Mouse (Mus musculus) heart, embryonic 16.5 days (tissue): ENCODE measurements around the gene Cic. TPM values are rescaled to one million over a fixed set of nuclear protein-coding genes. Genes with fewer than 3 reads are reported as not detected.
A peak's percentile ranks its signal among the peaks of the same experiment; 100 is the strongest.
"Not testable (repeated sequence)": the region's sequence is repeated elsewhere in the genome, so short reads cannot be mapped to it uniquely, and the experiment has no call there.

Experiments
- ATAC-seq: fragments of 200-750 bp; cut with Nextera tagmentation; replicated peaks from 2 replicates; pipeline ENCODE4 v1.8.0; 2017; ENCODE audit warnings: moderate number of reproducible peaks; ENCODE audit not compliant: insufficient read depth, low FRiP score; ENCODE audit errors: extremely low read depth
- H3K27ac ChIP-seq: fragments of 300-500 bp; sonication (generic); 2 replicates; pipeline ENCODE4 v1.5.1; 2014; ENCODE audit warnings: mild to moderate bottlenecking, low read length, control low read depth, moderate library complexity
- H3K27me3 ChIP-seq: fragments of 300-500 bp; sonication (generic); 2 replicates; pipeline ENCODE4 v1.6.1; 2014; ENCODE audit warnings: low read length, mixed read lengths; ENCODE audit not compliant: control insufficient read depth, insufficient read depth
- H3K36me3 ChIP-seq: fragments of 300-500 bp; sonication (generic); 2 replicates; pipeline ENCODE4 v1.6.1; 2014; ENCODE audit not compliant: control insufficient read depth, insufficient read depth
- H3K4me1 ChIP-seq: fragments of 300-500 bp; sonication (generic); 2 replicates; pipeline ENCODE4 v1.6.1; 2014; ENCODE audit warnings: low read length, mixed read lengths; ENCODE audit not compliant: control insufficient read depth, insufficient read depth
- H3K4me2 ChIP-seq: fragments of 300-500 bp; sonication (generic); 2 replicates; pipeline ENCODE4 v1.6.1; 2014; ENCODE audit warnings: low read depth, mild to moderate bottlenecking, control low read depth, low read length
- H3K4me3 ChIP-seq: fragments of 300-500 bp; sonication (generic); 2 replicates; pipeline ENCODE4 v1.5.1; 2014; ENCODE audit warnings: mild to moderate bottlenecking, control low read depth, low read length
- H3K9ac ChIP-seq: fragments of 300-500 bp; sonication (generic); 2 replicates; pipeline ENCODE4 v1.6.1; 2014; ENCODE audit warnings: low read length, control low read depth
- H3K9me3 ChIP-seq: fragments of 300-500 bp; sonication (generic); replicated peaks from 2 replicates; pipeline ENCODE4 v1.6.1; 2016; ENCODE audit warnings: low read length; ENCODE audit not compliant: control insufficient read depth
- WGBS: fragments of 180-500 bp; shearing (Covaris S2); extraction: QIAGEN DNeasy Blood & Tissue Kit; methylation state at CpG from one replicate; pipeline ENCODE4 v1.1.7; 2014; 5-methylcytosine and 5-hydroxymethylcytosine counted together
- polyA plus RNA-seq: library from polyadenylated mRNA; unstranded; fragments of >200 nt; fragmentation: Nextera tagmentation; extraction: Ambion mirVana; gene quantifications from 2 replicates; pipeline ENCODE4 v1.2.1, GENCODE M21; 2015

Cic gene
- polyA plus RNA-seq, 1 experiment from 2014 or later, result 24.7 TPM

DNA sequence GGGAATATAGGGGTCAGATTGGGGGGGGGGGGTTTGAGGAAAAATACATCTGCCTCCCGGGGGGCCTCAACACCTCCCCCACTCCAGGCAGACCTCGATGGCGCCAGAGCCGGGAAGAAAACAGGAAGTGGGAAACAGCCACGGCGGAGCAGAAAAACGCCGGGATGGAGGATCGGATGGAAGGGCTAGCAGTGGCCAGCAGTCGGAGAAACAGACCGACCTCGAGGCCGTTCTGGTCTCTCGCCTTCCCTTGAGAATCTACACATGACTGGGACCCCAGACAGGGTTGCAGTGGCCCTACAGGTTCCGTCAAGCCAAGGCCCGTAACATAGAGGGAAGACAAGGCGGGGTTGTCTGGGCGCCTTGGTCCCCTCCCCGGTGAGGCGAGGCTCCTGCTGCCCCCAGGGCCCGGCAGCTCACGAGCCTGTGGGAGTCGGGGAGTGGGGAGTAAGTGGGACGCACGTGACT lies 18.6 kb upstream of the Cic start:
- Histone ChIP-seq H3K9me3 (no peaks in the 10 kb centered on the region), H3K9ac (peak overlapping the region; percentile 99), H3K36me3 (peaks cover 13% of the 10 kb centered on the region), H3K4me3 (peak overlapping the region; percentile 100), H3K4me2 (peak overlapping the region; percentile 98), H3K27me3 (no peaks in the 10 kb centered on the region), H3K27ac (peak overlapping the region; percentile 99), H3K4me1 (peaks cover 41% of the 10 kb centered on the region)
- peak; percentile 0; the same call in 1 of the 2 replicates for ATAC-seq
- 0% methylated on average over 21 of the region's 25 CpGs for WGBS

GRCm38 (mm10) chr7:25249314-25250140 lies 18.0 kb upstream of the Cic start:
- peak; percentile 50 for ATAC-seq
- peak overlapping the region; percentile 98 for H3K4me2 ChIP-seq
- peak overlapping the region; percentile 99 for H3K27ac ChIP-seq
- peaks cover 9% of the 10 kb centered on the region for H3K36me3 ChIP-seq
- no peaks in the 10 kb centered on the region for H3K27me3 ChIP-seq
- H3K4me3 ChIP-seq, result peak overlapping the region; percentile 100
- H3K9ac ChIP-seq, result peak overlapping the region; percentile 99
- H3K4me1 ChIP-seq, result peaks cover 41% of the 10 kb centered on the region
- H3K9me3 ChIP-seq, result no peaks in the 10 kb centered on the region
- 1% methylated on average over 60 of the region's 73 CpGs for WGBS

DNA sequence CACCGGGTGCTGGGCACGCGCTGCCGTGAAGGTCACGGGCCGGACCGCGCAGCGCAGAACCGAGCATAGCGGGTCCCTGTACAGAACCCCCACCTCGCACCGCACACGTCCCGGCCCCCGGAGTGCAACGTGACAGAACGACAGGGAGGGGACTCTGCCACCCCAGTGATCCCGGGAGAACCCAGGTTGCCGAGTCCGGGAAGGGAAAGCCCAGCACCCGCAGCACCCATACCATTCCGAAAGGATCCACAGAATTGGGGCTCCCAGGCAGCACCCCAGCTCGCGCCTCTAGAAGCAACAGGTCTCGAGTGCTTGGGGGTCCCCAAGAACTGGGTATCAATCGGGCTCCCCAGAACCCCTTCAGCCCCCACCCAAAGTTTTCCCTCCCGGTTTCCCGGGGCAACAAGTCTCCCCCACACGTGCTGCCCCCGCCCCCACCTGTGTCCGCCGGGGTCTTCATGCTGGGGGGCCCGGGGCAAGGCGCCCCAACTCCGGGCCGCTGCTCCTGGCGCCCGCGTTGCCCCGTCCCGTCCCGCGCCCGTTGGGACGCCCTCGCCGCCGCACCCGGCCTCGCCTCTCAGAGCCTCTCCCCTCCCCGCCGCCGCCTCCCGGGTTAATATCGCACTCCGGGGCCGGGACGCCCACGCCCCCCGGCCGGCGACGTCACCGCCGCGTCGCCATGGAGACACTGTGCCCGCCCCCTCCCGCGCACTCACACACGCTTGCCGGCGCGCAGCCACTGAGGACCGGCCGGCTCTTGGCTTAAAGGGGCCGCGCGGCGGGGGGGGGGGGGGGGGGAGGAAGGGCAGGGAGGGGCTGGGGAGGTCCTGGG lies 17.1 kb upstream of the Cic start, which contains the start of gene Erf:
TSS of gene Erf (minus strand) at position 621 of the 832 bp plus-strand sequence.
- no peaks in the 10 kb centered on the region for H3K9me3 ChIP-seq
- peak; percentile 76 for ATAC-seq
- under 1% methylated on average over 60 of the region's 81 CpGs for WGBS

GRCm38 (mm10) chr7:25251071-25251791 lies 16.3 kb upstream of the Cic start:
- H3K4me2 ChIP-seq, result peak overlapping the region; percentile 98
- 6% methylated on average over 22 of the region's 22 CpGs for WGBS
- peak overlapping the region; percentile 99 for H3K9ac ChIP-seq
- H3K9me3 ChIP-seq, result no peaks in the 10 kb centered on the region
- H3K27ac ChIP-seq, result peak overlapping the region; percentile 99
- H3K27me3 ChIP-seq, result no peaks in the 10 kb centered on the region
- peaks cover 33% of the 10 kb centered on the region for H3K4me1 ChIP-seq
- H3K4me3 ChIP-seq, result peak overlapping the region; percentile 100
- ATAC-seq, result peak; percentile 15; the same call in 1 of the 2 replicates
- no peaks in the 10 kb centered on the region for H3K36me3 ChIP-seq

More for the DNA sequence above, 17.1 kb upstream of the Cic start, which contains the start of gene Erf:
- Histone ChIP-seq H3K4me2 (peak within 1 kb of the TSS; percentile 98), H3K27ac (peak within 1 kb of the TSS; percentile 99), H3K4me3 (peak within 1 kb of the TSS; percentile 100), H3K9ac (peak within 1 kb of the TSS; percentile 99), H3K27me3 (no peaks in the 10 kb centered on the region), H3K36me3 (peaks cover 2% of the 10 kb centered on the region; the same call in 1 of the 2 replicates), H3K4me1 (peaks cover 41% of the 10 kb centered on the region)

GRCm38 (mm10) chr7:25251822-25252221 lies 15.7 kb upstream of the Cic start:
- 32% methylated on average over 8 of the region's 8 CpGs for WGBS
- Histone ChIP-seq H3K9ac (peak overlapping the region; percentile 99), H3K36me3 (no peaks in the 10 kb centered on the region), H3K9me3 (no peaks in the 10 kb centered on the region), H3K27ac (peak overlapping the region; percentile 99), H3K27me3 (no peaks in the 10 kb centered on the region), H3K4me2 (peak overlapping the region; percentile 98), H3K4me1 (peaks cover 27% of the 10 kb centered on the region), H3K4me3 (peak overlapping the region; percentile 100)
- ATAC-seq, result no peak

GRCm38 (mm10) chr7:25261896-25262295 lies 5.6 kb upstream of the Cic start:
- no peaks in the 10 kb centered on the region for H3K9me3 ChIP-seq
- H3K27me3 ChIP-seq, result no peaks in the 10 kb centered on the region
- H3K27ac ChIP-seq, result no peak overlapping the region
- no peak overlapping the region for H3K9ac ChIP-seq
- no peaks in the 10 kb centered on the region for H3K36me3 ChIP-seq
- H3K4me2 ChIP-seq, result no peak overlapping the region
- H3K4me3 ChIP-seq, result no peak overlapping the region
- WGBS, result 82% methylated on average over 1 of the region's 1 CpGs
- ATAC-seq, result no peak
- H3K4me1 ChIP-seq, result peaks cover 3% of the 10 kb centered on the region; the same call in 1 of the 2 replicates

GRCm38 (mm10) chr7:25263968-25264870 lies 3.3 kb upstream of the Cic start:
- H3K9me3 ChIP-seq, result no peaks in the 10 kb centered on the region
- no peak overlapping the region for H3K9ac ChIP-seq
- 45% methylated on average over 17 of the region's 17 CpGs for WGBS
- H3K27ac ChIP-seq, result no peak overlapping the region
- H3K27me3 ChIP-seq, result no peaks in the 10 kb centered on the region
- H3K36me3 ChIP-seq, result no peaks in the 10 kb centered on the region
- no peak for ATAC-seq
- no peak overlapping the region for H3K4me2 ChIP-seq
- no peak overlapping the region for H3K4me3 ChIP-seq
- peaks cover 9% of the 10 kb centered on the region for H3K4me1 ChIP-seq

DNA sequence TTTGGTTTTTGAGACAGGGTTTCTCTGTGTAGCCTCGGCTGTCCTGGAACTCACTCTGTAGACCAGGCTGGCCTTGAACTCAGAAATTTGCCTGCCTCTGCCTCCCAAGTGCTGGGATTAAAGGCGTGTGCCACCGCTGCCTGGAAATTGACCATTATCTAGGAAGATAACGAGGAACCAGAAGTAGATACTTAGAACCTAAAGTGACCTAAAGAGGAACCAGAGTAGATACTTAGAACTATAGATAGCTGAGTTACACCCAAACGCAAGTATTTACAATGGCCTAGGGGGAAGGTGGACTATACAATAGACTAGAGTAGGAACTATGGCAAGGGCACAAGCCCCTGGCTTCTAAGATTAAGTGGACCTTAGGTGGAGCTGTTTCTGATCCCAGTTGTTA lies 1.8 kb upstream of the Cic start:
- H3K4me2 ChIP-seq, ATAC-seq, H3K36me3 ChIP-seq, H3K27ac ChIP-seq, H3K4me3 ChIP-seq, H3K9me3 ChIP-seq, H3K9ac ChIP-seq, H3K27me3 ChIP-seq: not testable (repeated sequence)
- peaks cover 19% of the 10 kb centered on the region for H3K4me1 ChIP-seq
- 63% methylated on average over 5 of the region's 5 CpGs for WGBS
